Comparison of ENCODE assay signal across 14 mouse cellular contexts in the genomic region with DNA sequence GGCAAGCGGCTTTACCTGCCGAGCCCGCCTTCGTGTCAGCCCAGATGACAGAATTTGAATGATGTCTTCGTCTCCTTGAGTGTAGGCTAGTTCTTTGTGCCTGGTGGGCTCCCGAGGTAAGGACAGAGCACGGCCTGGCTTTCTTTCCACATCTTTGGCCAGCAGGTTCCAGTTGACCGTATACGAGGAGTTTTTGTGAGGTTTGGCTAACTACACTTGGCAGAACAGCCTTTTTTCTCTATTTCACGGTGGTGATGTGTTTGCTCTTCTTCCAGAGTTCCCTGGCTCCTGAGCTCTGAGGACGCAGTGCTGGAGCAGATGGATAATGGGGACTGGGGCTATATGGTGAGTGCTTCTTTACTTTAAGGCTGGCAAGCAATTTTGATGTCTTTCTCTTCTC. TPM values are rescaled to one million over a fixed set of nuclear protein-coding genes. Genes with fewer than 3 reads are reported as not detected.
"Had no signal": no experiment of that assay in that cellular context is flagged by ENCODE, and none has a peak within 500 bp of the region (broad histone marks: within the 10 kb centered on the region; RNA-seq: fewer than 3 reads in every experiment).

No protein-coding gene starts in this region.

- H3K9me3 ChIP-seq: limb, embryonic 12.5 days; liver, embryonic 15.5 days; neural tube, embryonic 15.5 days had no signal

- DNase-seq: kidney, postnatal 25 days; layer of hippocampus, adult 9-11 months; lung, adult 2 months; midbrain, embryonic 14.5 days; right cerebral cortex, adult 18-20 months; right cerebral cortex, postnatal 25 days; thymus, postnatal 36 days had no signal

- H3K27ac ChIP-seq: limb, embryonic 12.5 days; liver, embryonic 15.5 days had no signal

- H3K4me2 ChIP-seq: limb, embryonic 12.5 days; liver, embryonic 15.5 days; neural tube, embryonic 15.5 days had no signal

- H3K27me3 ChIP-seq: liver, embryonic 15.5 days; neural tube, embryonic 15.5 days had no signal

- H3K4me3 ChIP-seq: limb, embryonic 12.5 days; liver, embryonic 15.5 days; myocyte; neural tube, embryonic 15.5 days had no signal

- ATAC-seq: lung, postnatal 0 days had no signal

- H3K9ac ChIP-seq: limb, embryonic 12.5 days; liver, embryonic 15.5 days; neural tube, embryonic 15.5 days had no signal

RNA-seq across cellular contexts. Expression of gene Acox2, which starts 39.3 kb away (rescaled TPM):
- total RNA-seq: left cerebral cortex, postnatal 36 days; megakaryocyte progenitor cell, adult 5-6 weeks had no signal
- polyA plus RNA-seq: limb, embryonic 12.5 days; midbrain, embryonic 14.5 days; neural tube, embryonic 15.5 days had no signal
